Comparison of ENCODE assay signal across 30 mouse cellular contexts in genomic region chr6:135074405-135074947, GRCm38 (mm10). TPM values are rescaled to one million over a fixed set of nuclear protein-coding genes. Genes with fewer than 3 reads are reported as not detected.
A peak's percentile ranks its signal among the peaks of the same experiment; 100 is the strongest.
DNase-seq lines count a peak whose midpoint lies in the region; ATAC-seq and TF ChIP-seq lines count a peak whose summit lies in the region.
"Had no signal": no experiment of that assay in that cellular context is flagged by ENCODE, and none has a peak within 500 bp of the region (broad histone marks: within the 10 kb centered on the region; RNA-seq: fewer than 3 reads in every experiment).

No protein-coding gene starts in this region.

- H3K4me3 ChIP-seq in heart, embryonic 11.5 days (ENCODE audit: low read depth, low read length), result no peak overlapping the region
- peak overlapping the region; percentile 17 for H3K4me3 ChIP-seq in megakaryocyte, embryonic 14.5 days (replicated peaks)
- no peak overlapping the region for H3K4me3 ChIP-seq in lung, embryonic 14.5 days (ENCODE audit: low read depth, low read length)
- H3K4me3 ChIP-seq: hindbrain, embryonic 13.5 days; left cerebral cortex, adult 2 months; liver, embryonic 13.5 days; midbrain, embryonic 10.5 days had no signal

- H3K4me1 ChIP-seq in heart, embryonic 11.5 days (ENCODE audit: control insufficient read depth, insufficient read depth, low read length), result peaks cover 3% of the 10 kb centered on the region; the same call in 1 of the 2 replicates
- peaks cover 15% of the 10 kb centered on the region for H3K4me1 ChIP-seq in megakaryocyte, embryonic 14.5 days
- H3K4me1 ChIP-seq in lung, embryonic 14.5 days (ENCODE audit: insufficient read depth), result no peaks in the 10 kb centered on the region
- H3K4me1 ChIP-seq: hindbrain, embryonic 13.5 days; liver, embryonic 13.5 days had no signal

- WGBS in heart, embryonic 11.5 days (ENCODE audit: insufficient replicate concordance), result 53% methylated on average over 6 of the region's 6 CpGs
- WGBS in lung, embryonic 14.5 days, result 50% methylated on average over 6 of the region's 6 CpGs

- H3K9ac ChIP-seq in heart, embryonic 11.5 days (ENCODE audit: low read depth, low read length), result no peak overlapping the region
- no peak overlapping the region for H3K9ac ChIP-seq in lung, embryonic 14.5 days
- H3K9ac ChIP-seq: forebrain, postnatal 0 days; hindbrain, embryonic 13.5 days; liver, embryonic 13.5 days had no signal

- H3K27ac ChIP-seq in heart, embryonic 11.5 days (ENCODE audit: low read depth, low read length), result no peak overlapping the region
- no peak overlapping the region; the same call in 1 of the 2 replicates for H3K27ac ChIP-seq in lung, embryonic 14.5 days (ENCODE audit: low read depth)
- H3K27ac ChIP-seq: hindbrain, embryonic 13.5 days; left cerebral cortex, adult 2 months; liver, embryonic 13.5 days; midbrain, embryonic 10.5 days had no signal

- no peak for TF ChIP-seq CTCF in lung, embryonic 14.5 days (IDR thresholded peaks at IDR 0.05; ENCODE audit: low read depth)

- no peak for ATAC-seq in heart, embryonic 11.5 days (replicated peaks; ENCODE audit: insufficient number of reproducible peaks, low FRiP score, low TSS enrichment)
- no peak for ATAC-seq in megakaryocyte, adult 5-6 weeks (ENCODE audit: poor library complexity, severe bottlenecking)
- ATAC-seq in lung, embryonic 14.5 days (ENCODE audit: insufficient read depth), result no peak
- ATAC-seq: forebrain, postnatal 0 days; midbrain, embryonic 16.5 days had no signal

- H3K36me3 ChIP-seq in heart, embryonic 11.5 days (ENCODE audit: control insufficient read depth, insufficient read depth, low read length), result no peaks in the 10 kb centered on the region
- H3K36me3 ChIP-seq in megakaryocyte, embryonic 14.5 days (replicated peaks; ENCODE audit: low read length), result no peaks in the 10 kb centered on the region
- peaks cover 4% of the 10 kb centered on the region; the same call in 1 of the 2 replicates for H3K36me3 ChIP-seq in lung, embryonic 14.5 days (ENCODE audit: insufficient read depth)
- H3K36me3 ChIP-seq: hindbrain, embryonic 13.5 days; liver, embryonic 13.5 days had no signal

- peak; percentile 12 for DNase-seq in heart, adult 8-10 months (ENCODE audit: low spot score)
- peak; percentile 20 for DNase-seq in lung, embryonic 14.5 days
- peak; percentile 66 for DNase-seq in lung, postnatal 36 days
- DNase-seq in cerebellum, postnatal 25 days, result no peak
- DNase-seq in layer of hippocampus, adult 9-10 months (ENCODE audit: low spot score), result no peak
- DNase-seq: adrenal gland, postnatal 25 days; B cell, adult 2 months; cerebellum, postnatal 10 days; forebrain, postnatal 0 days; kidney, adult 11 months; kidney, postnatal 4 days; liver, embryonic 13.5 days; thymus, postnatal 25 days had no signal

- no peak overlapping the region for H3K4me2 ChIP-seq in heart, embryonic 11.5 days
- no peak overlapping the region for H3K4me2 ChIP-seq in lung, embryonic 14.5 days
- H3K4me2 ChIP-seq: hindbrain, embryonic 13.5 days; liver, embryonic 13.5 days had no signal

- H3K9me3 ChIP-seq in heart, embryonic 11.5 days (replicated peaks; ENCODE audit: control insufficient read depth, low read length), result no peaks in the 10 kb centered on the region; the same call in 1 of the 2 replicates
- H3K9me3 ChIP-seq in megakaryocyte, embryonic 14.5 days, result peaks cover 8% of the 10 kb centered on the region; the same call in 1 of the 2 replicates
- no peaks in the 10 kb centered on the region for H3K9me3 ChIP-seq in lung, embryonic 14.5 days (ENCODE audit: low read depth, low read length)
- H3K9me3 ChIP-seq: hindbrain, embryonic 13.5 days; liver, embryonic 13.5 days; midbrain, embryonic 10.5 days had no signal

- no peaks in the 10 kb centered on the region; the same call in 1 of the 2 replicates for H3K27me3 ChIP-seq in heart, embryonic 11.5 days (ENCODE audit: control insufficient read depth, insufficient read depth, low read length)
- peaks cover 22% of the 10 kb centered on the region for H3K27me3 ChIP-seq in megakaryocyte, embryonic 14.5 days (replicated peaks)
- no peaks in the 10 kb centered on the region for H3K27me3 ChIP-seq in lung, embryonic 14.5 days (ENCODE audit: insufficient read depth, low read length)
- H3K27me3 ChIP-seq: hindbrain, embryonic 13.5 days had no signal

RNA-seq across cellular contexts. Expression of gene Gprc5a, which starts 9.0 kb away (rescaled TPM):
- 1 to 10 TPM in 2 of 4 experiments, under 1 TPM in 2; 0.75 to 1.9 (median 0.93) TPM for total RNA-seq in heart, adult 8-10 months (2022)
- 3.4 and 4.3 TPM in 2 replicates for polyA plus RNA-seq in heart, embryonic 11.5 days (2014; fragmentation: Nextera tagmentation; extraction: Ambion mirVana)
- polyA plus RNA-seq in megakaryocyte, embryonic 14.5 days (2012; ENCODE audit: insufficient read depth, low replicate concordance), result not detected in 2 replicates
- total RNA-seq in megakaryocyte, adult 5-6 weeks (2015), result 0.16 and 0.56 TPM in 2 replicates
- 0.22 TPM in 1 of 2 replicates, not detected in the other for total RNA-seq in megakaryocyte, adult 5-6 weeks (2017)
- 42.5 and 48.7 TPM in 2 replicates for polyA plus RNA-seq in lung, embryonic 14.5 days (2014; fragmentation: Nextera tagmentation; extraction: Ambion mirVana)

RNA-seq across cellular contexts. Expression of gene Gprc5d, which starts 43.6 kb away (rescaled TPM):
- total RNA-seq in heart, adult 8-10 months (2022), result not detected
- not detected in 2 replicates for polyA plus RNA-seq in heart, embryonic 11.5 days (2014; fragmentation: Nextera tagmentation; extraction: Ambion mirVana)
- not detected in 2 replicates for polyA plus RNA-seq in megakaryocyte, embryonic 14.5 days (2012; ENCODE audit: insufficient read depth, low replicate concordance)
- total RNA-seq in megakaryocyte, adult 5-6 weeks (2015), result not detected in 2 replicates
- total RNA-seq in megakaryocyte, adult 5-6 weeks (2017), result not detected in 2 replicates
- polyA plus RNA-seq in lung, embryonic 14.5 days (2014; fragmentation: Nextera tagmentation; extraction: Ambion mirVana), result not detected in 2 replicates
- total RNA-seq: adrenal gland, postnatal 25 days; CH12.LX; forebrain, postnatal 0 days; layer of hippocampus, postnatal 10 days; left cerebral cortex, postnatal 36 days had no signal
- polyA plus RNA-seq: brain, embryonic 14.5 days; embryonic facial prominence, embryonic 11.5 days; forebrain, embryonic 11.5 days; heart, embryonic 16.5 days; hindbrain, embryonic 13.5 days; kidney, embryonic 16.5 days; midbrain, embryonic 10.5 days; midbrain, embryonic 16.5 days; neural tube, embryonic 14.5 days; stomach, embryonic 14.5 days had no signal

Comparison
In these comparisons a context has a peak if more than half of its experiments do, and no peak if none do; other contexts are left out.
1. DNase-seq: peak in heart, adult 8-10 months (single experiment), lung, embryonic 14.5 days (single experiment) and lung, postnatal 36 days (single experiment); none in cerebellum, postnatal 25 days (0 of 2) and layer of hippocampus, adult 9-10 months (single experiment).